ENCODE assay signal across 8 mouse cellular contexts in genomic region chr10:60985109-60985576, GRCm38 (mm10).
A peak's percentile ranks its signal among the peaks of the same experiment; 100 is the strongest.
DNase-seq lines count a peak whose midpoint lies in the region; ATAC-seq and TF ChIP-seq lines count a peak whose summit lies in the region.
"Had no signal": no experiment of that assay in that cellular context is flagged by ENCODE, and none has a peak within 500 bp of the region (broad histone marks: within the 10 kb centered on the region; RNA-seq: fewer than 3 reads in every experiment).

No protein-coding gene starts in this region.

- peak; percentile 60 for TF ChIP-seq CTCF in liver, postnatal 0 days (IDR thresholded peaks at IDR 0.05; ENCODE audit: low read depth)
- TF ChIP-seq CTCF in forebrain, postnatal 0 days (IDR thresholded peaks at IDR 0.05; ENCODE audit: low read depth): peak; percentile 59
- TF ChIP-seq CTCF in thymus, adult 2 months (IDR thresholded peaks at IDR 0.05; ENCODE audit: borderline replicate concordance, control insufficient read depth, extremely low read depth, insufficient read depth, low read length, poor library complexity): no peak

- no peak for TF ChIP-seq POLR2A in thymus, adult 2 months (IDR thresholded peaks at IDR 0.05; ENCODE audit: control insufficient read depth, extremely low read depth, insufficient read depth, low read length, poor library complexity)

- no peak overlapping the region for H3K9ac ChIP-seq in liver, postnatal 0 days (replicated peaks)
- no peak overlapping the region for H3K9ac ChIP-seq in liver, embryonic 11.5 days (ENCODE audit: low read depth, low read length)
- no peak overlapping the region for H3K9ac ChIP-seq in forebrain, postnatal 0 days
- H3K9ac ChIP-seq: embryonic facial prominence, embryonic 15.5 days had no signal

- no peak overlapping the region for H3K4me3 ChIP-seq in liver, postnatal 0 days (ENCODE audit: low read depth, low read length)
- H3K4me3 ChIP-seq in liver, embryonic 11.5 days (ENCODE audit: low read depth, low read length): no peak overlapping the region
- no peak overlapping the region for H3K4me3 ChIP-seq in forebrain, postnatal 0 days (ENCODE audit: low read depth, low read length)
- no peak overlapping the region for H3K4me3 ChIP-seq in thymus, adult 2 months (ENCODE audit: control insufficient read depth, insufficient read depth, low read length)
- H3K4me3 ChIP-seq: embryonic facial prominence, embryonic 15.5 days had no signal

- no peak for DNase-seq in liver, postnatal 0 days
- no peak for DNase-seq in liver, embryonic 11.5 days (ENCODE audit: low spot score)
- DNase-seq in adrenal gland, postnatal 25 days: peak; percentile 34
- DNase-seq in forebrain, postnatal 0 days: peak; percentile 52
- DNase-seq in lung, postnatal 4 days: peak; percentile 36 to 53
- DNase-seq in thymus, adult 2 months: no peak
- no peak for DNase-seq in right cerebral cortex, postnatal 36 days (ENCODE audit: low spot score in 2 of 2)

- H3K9me3 ChIP-seq in liver, postnatal 0 days (ENCODE audit: low read length): no peaks in the 10 kb centered on the region
- no peaks in the 10 kb centered on the region for H3K9me3 ChIP-seq in liver, embryonic 11.5 days (ENCODE audit: control insufficient read depth, low read length)
- no peaks in the 10 kb centered on the region for H3K9me3 ChIP-seq in forebrain, postnatal 0 days (ENCODE audit: low read length)
- H3K9me3 ChIP-seq: embryonic facial prominence, embryonic 15.5 days had no signal

- no peak for ATAC-seq in liver, postnatal 0 days
- no peak for ATAC-seq in liver, embryonic 11.5 days (replicated peaks; ENCODE audit: low FRiP score)
- ATAC-seq in forebrain, postnatal 0 days: peak; percentile 66; the same call in 1 of the 2 replicates

- H3K4me1 ChIP-seq in liver, postnatal 0 days (ENCODE audit: insufficient read depth): no peaks in the 10 kb centered on the region
- H3K4me1 ChIP-seq in liver, embryonic 11.5 days (replicated peaks; ENCODE audit: control insufficient read depth, insufficient read depth, low read length): no peaks in the 10 kb centered on the region
- no peaks in the 10 kb centered on the region for H3K4me1 ChIP-seq in forebrain, postnatal 0 days (ENCODE audit: insufficient read depth)
- H3K4me1 ChIP-seq in thymus, adult 2 months (replicated peaks; ENCODE audit: control insufficient read depth, insufficient read depth, low read length): no peaks in the 10 kb centered on the region

- no peak for TF ChIP-seq EP300 in liver, postnatal 0 days (IDR thresholded peaks at IDR 0.05; ENCODE audit: low read depth)

- no peak overlapping the region for H3K4me2 ChIP-seq in liver, postnatal 0 days (ENCODE audit: low read depth, low read length)
- no peak overlapping the region for H3K4me2 ChIP-seq in liver, embryonic 11.5 days
- no peak overlapping the region for H3K4me2 ChIP-seq in forebrain, postnatal 0 days (ENCODE audit: low read depth)
- H3K4me2 ChIP-seq: embryonic facial prominence, embryonic 15.5 days had no signal

- no peaks in the 10 kb centered on the region for H3K36me3 ChIP-seq in liver, postnatal 0 days (replicated peaks; ENCODE audit: insufficient read depth, low read length)
- no peaks in the 10 kb centered on the region for H3K36me3 ChIP-seq in liver, embryonic 11.5 days (ENCODE audit: control insufficient read depth, insufficient read depth, low read length)
- no peaks in the 10 kb centered on the region for H3K36me3 ChIP-seq in forebrain, postnatal 0 days (ENCODE audit: insufficient read depth)
- no peaks in the 10 kb centered on the region for H3K36me3 ChIP-seq in thymus, adult 2 months (ENCODE audit: control insufficient read depth, insufficient read depth, low read length)
- H3K36me3 ChIP-seq: embryonic facial prominence, embryonic 15.5 days had no signal

- H3K27ac ChIP-seq in liver, postnatal 0 days (ENCODE audit: low read depth): no peak overlapping the region
- H3K27ac ChIP-seq in liver, embryonic 11.5 days (ENCODE audit: low read depth, low read length): no peak overlapping the region
- no peak overlapping the region for H3K27ac ChIP-seq in forebrain, postnatal 0 days (ENCODE audit: low read depth, low read length)
- H3K27ac ChIP-seq in thymus, adult 2 months (ENCODE audit: control insufficient read depth, insufficient read depth, low read length): no peak overlapping the region
- H3K27ac ChIP-seq: embryonic facial prominence, embryonic 15.5 days had no signal

- WGBS in liver, postnatal 0 days (ENCODE audit: insufficient replicate concordance): 21% methylated on average over 10 of the region's 10 CpGs
- 24% methylated on average over 10 of the region's 10 CpGs for WGBS in liver, embryonic 11.5 days
- 8% methylated on average over 10 of the region's 10 CpGs for WGBS in forebrain, postnatal 0 days
- 31% methylated on average over 10 of the region's 10 CpGs for WGBS in thymus, adult 2 months

- no peaks in the 10 kb centered on the region for H3K27me3 ChIP-seq in liver, postnatal 0 days (ENCODE audit: insufficient read depth, low read length)
- no peaks in the 10 kb centered on the region for H3K27me3 ChIP-seq in liver, embryonic 11.5 days (replicated peaks; ENCODE audit: control insufficient read depth, insufficient read depth, low read length)
- no peaks in the 10 kb centered on the region for H3K27me3 ChIP-seq in forebrain, postnatal 0 days (ENCODE audit: insufficient read depth, low read length)
- no peaks in the 10 kb centered on the region for H3K27me3 ChIP-seq in thymus, adult 2 months (ENCODE audit: control insufficient read depth, insufficient read depth, low read length)
- H3K27me3 ChIP-seq: embryonic facial prominence, embryonic 15.5 days had no signal

Comparison
In these comparisons a context has a peak if more than half of its experiments do, and no peak if none do; other contexts are left out.
1. DNase-seq: peak in adrenal gland, postnatal 25 days (single experiment), forebrain, postnatal 0 days (single experiment) and lung, postnatal 4 days (2 of 2); none in liver, postnatal 0 days (single experiment), liver, embryonic 11.5 days (single experiment), thymus, adult 2 months (single experiment) and right cerebral cortex, postnatal 36 days (0 of 2).